Mouse (Mus musculus) testis, adult 2 months (tissue): Measurements from ENCODE around the gene 6330409D20Rik.

ENCODE experiments used
- CTCF ChIP-seq: fragments of 200-500 bp; IDR thresholded peaks from 2 replicates; pipeline ENCODE4 v1.5.1; 2012; ENCODE audit warnings: low read depth, mild to moderate bottlenecking, inconsistent platforms, low read length, moderate library complexity; ENCODE audit not compliant: control insufficient read depth, insufficient read depth, insufficient replicate concordance
- POLR2A ChIP-seq: fragments of 200-500 bp; IDR thresholded peaks from 2 replicates; pipeline ENCODE4 v1.6.1; 2012; ENCODE audit warnings: low read depth, mild to moderate bottlenecking, inconsistent platforms, low read length, moderate library complexity; ENCODE audit not compliant: control insufficient read depth

- TF ChIP-seq CTCF (no peak), POLR2A (no peak)
Observed at GRCm38 (mm10) chr2:32750887-32751664, 10.3 kb upstream of the 6330409D20Rik start.
